Mouse (Mus musculus) gastrocnemius, postnatal 10 days (tissue): ENCODE results near the gene Cdc42ep5. TPM values are rescaled to one million over a fixed set of nuclear protein-coding genes. Genes with fewer than 3 reads are reported as not detected.
A peak's percentile ranks its signal among the peaks of the same experiment; 100 is the strongest.

ENCODE experiments used
- DNase-seq: peaks from one replicate; pipeline ENCODE4 v3.0.0; 2021; ENCODE audit warnings: mixed read lengths
- total RNA-seq, 2 experiments: library from RNA; stranded (reverse); gene quantifications; 2 replicates each; pipeline ENCODE4 v1.2.3; 2021

The Cdc42ep5 gene
- total RNA-seq, 2 experiments from 2014 or later = 10.2 to 12.4 TPM

DNA sequence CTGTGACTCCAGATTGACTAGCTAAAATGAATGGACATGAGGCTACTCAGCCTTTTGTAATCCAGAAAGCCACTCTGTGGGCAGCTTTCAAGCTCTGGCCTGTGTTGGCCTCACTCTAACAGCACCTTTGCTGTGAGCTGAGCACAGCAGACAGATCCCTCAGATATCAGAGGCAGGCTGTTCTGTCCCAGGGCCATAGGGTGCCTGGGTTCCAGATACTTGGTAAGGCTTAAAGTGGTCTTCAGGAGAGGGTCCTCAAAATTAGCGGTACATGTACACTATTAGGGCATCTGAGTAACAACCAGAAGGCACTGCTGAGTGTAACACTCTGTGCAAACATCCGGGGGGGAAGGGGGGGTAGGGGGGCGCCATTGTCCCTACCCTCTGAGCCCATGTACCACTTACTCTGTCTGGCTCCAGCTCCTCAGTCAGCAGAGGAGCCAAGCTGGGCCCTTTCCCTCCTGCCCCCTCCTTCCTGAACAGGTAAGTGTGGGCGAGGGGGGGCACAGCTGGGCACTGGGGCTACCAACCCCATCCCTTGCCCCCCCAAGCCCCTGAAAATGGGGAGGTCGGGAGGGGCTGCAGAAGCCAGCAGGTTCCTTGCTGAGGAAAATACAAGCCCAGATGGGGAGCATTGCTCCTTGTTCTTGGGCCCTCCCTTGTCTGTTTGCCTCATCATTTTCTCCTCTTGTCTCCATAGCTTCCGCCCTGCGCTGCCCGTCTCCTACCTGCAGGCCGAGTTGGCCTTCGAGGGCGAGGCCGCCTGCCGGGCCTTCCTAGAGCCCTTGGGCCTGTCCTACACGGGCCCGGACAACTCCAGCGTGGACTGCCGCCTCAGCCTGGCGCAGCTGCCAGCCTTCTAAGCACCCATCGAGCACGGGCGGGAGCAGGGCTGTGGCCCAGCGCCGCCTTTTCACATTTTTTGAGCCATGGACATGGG is 18.1 kb downstream of the Cdc42ep5 start:
- no peak for DNase-seq

- DNase-seq = no peak
Measured at GRCm38 (mm10) chr7:4145552-4146190, 19.0 kb downstream of the Cdc42ep5 start.

GRCm38 (mm10) chr7:4144766-4145551 is 19.7 kb downstream of the Cdc42ep5 start:
- no peak for DNase-seq

DNA sequence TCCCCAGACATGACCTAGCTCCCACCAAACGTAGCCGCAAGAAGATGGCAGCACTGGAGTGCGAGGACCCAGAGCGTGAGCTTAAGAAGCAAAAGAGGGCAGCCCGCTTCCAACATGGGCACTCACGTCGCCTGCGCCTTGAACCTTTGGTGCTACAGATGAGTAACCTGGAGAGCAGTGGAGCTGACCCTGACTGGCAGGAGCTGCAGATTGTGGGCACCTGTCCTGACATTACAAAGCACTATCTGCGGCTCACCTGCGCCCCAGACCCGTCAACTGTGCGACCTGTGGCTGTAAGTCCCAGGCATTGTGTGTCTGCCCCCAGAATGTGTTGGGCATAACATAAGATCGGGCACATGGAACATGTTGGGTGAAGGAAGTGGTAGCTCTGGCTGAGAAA is 20.6 kb downstream of the Cdc42ep5 start:
- no peak for DNase-seq

DNA sequence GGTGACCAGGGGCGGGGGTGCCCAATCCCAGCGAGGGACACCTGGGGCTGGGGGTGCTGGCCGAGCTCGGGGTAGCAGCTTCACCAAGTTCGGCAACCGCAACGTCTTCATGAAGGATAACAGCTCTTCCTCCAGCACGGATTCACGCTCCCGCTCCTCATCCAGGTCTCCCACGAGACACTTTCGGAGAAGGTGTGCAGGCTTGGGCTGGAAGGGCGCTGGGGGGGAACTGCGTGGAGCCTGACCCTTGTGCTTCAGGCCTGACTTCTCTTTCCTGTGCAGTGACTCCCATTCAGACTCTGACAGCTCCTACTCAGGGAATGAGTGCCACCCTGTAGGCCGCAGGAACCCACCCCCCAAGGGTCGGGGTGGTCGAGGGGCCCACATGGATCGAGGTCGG is 21.2 kb downstream of the Cdc42ep5 start:
- DNase-seq = no peak

DNA sequence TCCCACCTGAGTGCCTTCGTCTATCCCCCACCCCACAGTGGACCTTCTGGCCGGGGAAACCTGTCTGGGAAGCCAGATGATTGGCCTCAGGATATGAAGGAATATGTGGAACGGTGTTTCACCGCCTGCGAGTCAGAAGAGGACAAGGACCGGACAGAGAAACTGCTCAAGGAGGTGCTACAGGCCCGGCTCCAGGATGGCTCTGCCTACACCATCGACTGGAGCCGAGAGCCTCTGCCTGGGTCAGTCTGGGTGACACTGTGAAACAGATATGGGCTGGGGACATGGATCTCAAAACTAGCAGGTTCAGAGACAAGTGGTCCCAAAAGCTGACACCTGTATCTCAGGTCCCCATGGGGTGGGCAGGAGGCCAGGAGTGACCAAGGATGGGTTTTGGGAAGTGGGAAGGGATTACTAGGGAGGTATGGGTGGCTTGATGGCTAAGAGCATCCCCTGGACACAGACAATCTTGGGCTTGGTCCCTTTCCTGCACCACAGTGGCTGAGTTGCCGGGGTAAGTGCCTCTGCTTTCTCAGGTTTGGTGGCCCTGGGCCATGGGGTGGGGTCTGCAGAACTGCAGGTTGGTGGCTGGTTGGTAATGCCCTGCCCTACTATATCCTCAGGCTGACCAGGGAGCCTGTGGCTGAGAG is 21.7 kb downstream of the Cdc42ep5 start:
- no peak for DNase-seq

DNA sequence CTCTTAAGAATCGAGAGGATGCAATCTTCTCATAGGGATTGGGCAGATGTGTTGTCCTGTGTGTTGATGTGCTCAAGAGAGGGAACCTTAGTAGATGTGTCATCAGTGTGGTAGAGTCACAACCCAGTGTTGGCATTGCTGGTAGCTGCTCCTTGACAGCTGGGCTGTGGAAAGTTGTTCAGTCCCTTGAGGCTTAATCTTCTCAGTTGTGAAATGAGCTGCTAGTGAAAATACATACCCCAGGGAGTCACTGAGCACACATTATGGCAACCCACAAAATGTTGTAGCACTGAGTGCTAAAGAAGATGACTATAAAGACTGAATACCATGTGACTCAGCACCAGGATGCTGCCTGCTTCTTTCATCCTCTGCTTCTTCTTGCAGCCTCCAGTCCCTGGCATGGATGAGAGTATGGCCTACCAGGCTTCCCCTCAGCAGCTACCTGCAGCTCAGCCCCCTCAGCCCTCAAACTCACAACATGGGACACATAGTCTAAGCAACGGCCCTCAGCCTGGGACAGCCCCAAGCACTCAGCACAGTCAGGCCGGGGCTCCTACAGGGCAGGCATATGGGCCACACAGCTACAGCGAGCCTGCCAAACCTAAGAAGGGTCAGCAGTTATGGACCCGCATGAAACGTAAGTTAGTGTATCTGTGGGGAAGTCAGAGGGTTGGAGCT is 22.9 kb downstream of the Cdc42ep5 start:
- no peak for DNase-seq

DNA sequence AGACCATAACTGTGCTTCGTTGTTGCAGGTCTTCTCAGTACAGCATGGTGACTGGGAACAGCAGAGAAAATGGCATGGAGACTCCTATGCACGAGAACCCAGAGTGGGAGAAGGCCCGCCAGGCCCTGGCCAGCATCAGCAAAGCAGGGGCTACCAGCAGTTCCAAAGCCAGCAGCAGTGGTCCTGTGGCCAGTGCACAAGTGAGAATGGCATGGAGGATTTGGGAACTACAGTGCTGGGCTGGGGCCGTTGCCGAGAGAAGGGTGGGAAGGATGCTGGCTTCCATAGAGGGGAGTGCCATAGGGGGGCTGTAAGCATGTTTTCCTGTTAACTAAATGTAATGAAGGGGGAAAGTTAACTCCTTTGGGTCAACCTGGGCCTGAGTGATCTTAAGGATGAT is 25.3 kb downstream of the Cdc42ep5 start:
- no peak for DNase-seq

DNA sequence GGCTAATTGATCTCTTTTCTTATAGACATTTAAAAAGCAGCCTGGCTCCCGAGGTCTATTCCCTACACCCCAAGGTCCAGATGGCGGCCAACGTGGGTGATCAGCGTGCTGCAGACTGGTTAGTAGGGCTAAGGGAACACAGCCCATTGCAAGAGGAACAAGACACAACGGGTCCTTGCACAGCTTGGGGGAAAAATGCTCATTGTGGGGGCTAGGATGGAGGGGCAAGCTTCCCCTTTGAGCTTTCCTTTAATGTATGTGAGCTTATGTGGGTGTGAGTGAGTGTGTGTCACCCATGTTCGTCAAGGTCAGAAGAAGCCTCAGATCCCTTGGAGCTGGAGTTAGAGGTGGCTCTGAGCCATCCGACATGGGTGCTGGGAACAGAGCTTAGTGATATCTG is 26.0 kb downstream of the Cdc42ep5 start:
- DNase-seq = no peak

- DNase-seq = no peak
Measured at GRCm38 (mm10) chr7:4138181-4138580, 26.5 kb downstream of the Cdc42ep5 start.

- DNase-seq = no peak
Measured at GRCm38 (mm10) chr7:4137746-4138145, 26.9 kb downstream of the Cdc42ep5 start.

DNA sequence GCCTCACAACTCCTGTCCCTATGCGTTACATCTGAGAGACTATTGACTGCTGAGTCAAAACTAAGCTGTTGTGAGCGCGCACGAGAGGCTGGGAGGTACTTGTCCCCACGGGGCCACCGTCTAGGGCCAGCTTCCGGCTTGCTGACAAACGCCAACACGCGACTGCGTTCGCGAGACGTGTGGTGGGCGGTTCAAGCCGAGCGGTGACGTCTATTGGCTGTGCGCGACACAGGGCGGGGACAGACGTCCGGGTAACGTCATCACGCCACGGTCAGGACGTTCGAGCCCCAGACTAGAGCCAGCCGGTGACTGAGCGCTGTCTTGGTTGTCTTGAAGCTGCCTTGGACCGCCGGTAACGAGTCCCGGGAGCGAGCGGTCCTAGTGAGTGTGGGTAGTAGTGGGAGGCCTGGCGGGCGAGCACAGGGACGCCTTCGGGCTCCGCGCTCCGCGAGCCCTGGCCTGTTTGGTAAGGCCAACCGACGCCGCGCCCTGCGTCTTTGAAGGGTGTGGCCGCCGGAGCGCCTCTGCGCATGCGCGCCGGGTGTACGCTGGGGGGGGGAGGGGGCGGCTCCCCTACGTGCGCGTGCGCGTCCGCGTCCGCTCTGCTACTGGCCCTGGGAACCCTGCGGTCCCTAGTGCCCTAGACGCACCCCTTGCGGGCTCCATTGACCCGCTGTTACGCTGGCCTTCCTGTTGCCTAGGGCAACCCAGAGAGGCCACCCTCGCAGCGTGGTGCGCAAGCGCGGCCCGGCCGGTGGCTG is 27.7 kb downstream of the Cdc42ep5 start, which contains the start of gene Leng8:
Gene Leng8 (plus strand): TSS at position 269 of the 761 bp plus-strand sequence.
- peak; percentile 97 for DNase-seq

GRCm38 (mm10) chr7:4136404-4136770 is 28.3 kb downstream of the Cdc42ep5 start:
- no peak for DNase-seq

DNA sequence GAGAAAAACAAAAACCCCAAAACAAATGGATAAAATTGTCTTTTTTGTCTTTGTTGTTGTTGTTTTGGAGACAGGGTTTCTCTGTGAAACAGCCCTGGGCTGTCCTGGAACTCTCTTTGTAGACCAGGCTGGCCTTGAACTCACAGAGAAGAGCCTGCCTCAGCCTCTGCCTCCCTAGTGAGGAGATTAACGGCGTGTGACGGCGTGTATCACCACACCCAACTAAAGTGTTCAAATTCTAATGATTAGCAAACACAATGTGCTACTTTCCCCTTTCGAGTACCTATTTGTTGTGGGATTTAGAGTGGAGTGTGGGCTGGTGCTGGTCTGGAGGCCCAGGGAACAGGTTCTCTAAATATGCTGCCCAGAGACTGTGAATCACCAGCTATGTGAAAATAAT is 29.7 kb downstream of the Cdc42ep5 start:
- DNase-seq = no peak

DNA sequence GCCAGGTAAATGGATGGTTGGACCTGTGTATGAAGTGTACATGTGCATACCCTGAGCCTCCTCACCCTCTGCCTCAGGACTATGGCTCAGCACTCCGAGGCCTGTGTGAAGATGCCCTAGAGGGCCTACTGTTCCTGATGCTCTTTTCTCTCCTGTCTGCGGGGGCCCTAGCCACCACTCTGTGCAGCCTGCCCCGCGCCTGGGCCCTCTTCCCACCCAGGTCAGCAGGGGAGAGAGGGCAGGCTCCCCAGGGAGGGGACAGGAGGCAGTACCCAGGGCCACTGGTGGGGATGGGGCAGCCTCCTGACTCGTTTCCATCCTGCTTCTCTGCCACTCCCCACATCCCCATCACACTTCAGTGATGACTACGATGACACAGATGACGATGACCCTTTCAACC is 31.7 kb downstream of the Cdc42ep5 start:
- DNase-seq = no peak

- DNase-seq = no peak
Measured at GRCm38 (mm10) chr7:4132581-4132980, 32.1 kb downstream of the Cdc42ep5 start.

DNA sequence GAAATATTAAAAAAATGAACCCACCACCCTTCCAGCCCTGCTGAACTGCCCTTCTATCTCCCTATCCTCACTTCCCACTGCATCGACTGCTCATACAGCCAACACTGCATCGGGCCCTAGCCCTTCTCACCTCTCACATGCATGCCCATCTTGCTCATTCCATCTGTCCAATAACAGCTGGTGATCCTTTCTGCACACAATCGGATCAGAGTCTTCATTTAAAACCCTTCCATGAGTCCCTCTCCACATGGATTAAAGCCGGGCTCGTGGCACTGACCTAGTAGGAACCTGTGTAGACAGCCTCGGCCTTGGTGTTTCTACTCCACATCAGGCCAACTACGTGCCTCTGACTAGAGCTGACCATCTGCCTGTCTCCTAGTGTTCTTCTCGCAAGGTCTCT is 32.7 kb downstream of the Cdc42ep5 start:
- DNase-seq = no peak

- DNase-seq = peak; percentile 88
Measured at GRCm38 (mm10) chr7:4130686-4131452, 33.8 kb downstream of the Cdc42ep5 start.

DNA sequence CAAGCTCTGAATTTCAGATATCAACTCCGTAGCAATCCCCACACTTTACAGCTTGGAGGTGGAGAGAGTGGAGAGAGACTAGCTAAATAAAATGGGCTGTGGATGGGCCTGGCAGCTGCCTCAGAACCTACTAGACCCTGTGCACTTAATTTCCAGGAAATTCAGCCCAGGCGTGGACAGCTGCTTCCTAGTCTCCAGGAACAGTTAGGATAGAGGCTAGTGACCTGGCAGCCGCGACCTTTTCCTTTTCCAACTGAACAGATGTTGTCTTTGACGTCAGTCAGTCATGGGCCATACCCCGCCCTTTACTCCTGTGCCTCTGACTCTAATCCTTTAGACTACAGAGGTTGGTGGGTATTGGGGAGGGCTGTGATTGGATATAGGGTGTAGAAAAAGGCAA is 35.8 kb downstream of the Cdc42ep5 start:
- peak; percentile 63 for DNase-seq

DNA sequence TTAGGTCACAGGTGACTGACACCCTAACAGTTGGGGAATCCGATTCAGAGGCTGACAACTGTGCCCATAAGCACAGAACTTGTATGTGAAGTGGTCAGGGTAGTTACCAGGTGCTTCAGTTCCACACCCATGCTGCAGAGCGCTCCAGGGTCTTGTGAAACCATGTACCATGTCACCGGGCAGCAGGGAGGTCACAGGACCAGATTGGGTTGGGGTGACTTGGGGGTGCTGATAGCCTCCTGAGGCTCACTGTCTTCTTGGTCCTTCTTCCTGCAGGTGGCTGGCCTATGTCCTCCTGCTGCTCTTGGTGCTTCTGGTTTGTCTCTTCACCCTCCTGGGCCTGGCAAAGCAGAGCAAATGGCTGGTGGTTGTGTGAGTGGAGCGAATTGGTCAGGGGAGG is 36.8 kb downstream of the Cdc42ep5 start:
- no peak for DNase-seq
